Mouse (Mus musculus) ZHBTc4 (cell line): ENCODE measurements around the gene Ube2v1.

ENCODE experiments used
- DNase-seq: peaks from one replicate; pipeline ENCODE4 v3.0.0-alpha.2; 2011; ENCODE audit warnings: low read depth, low spot score

Gene Ube2v1

DNA sequence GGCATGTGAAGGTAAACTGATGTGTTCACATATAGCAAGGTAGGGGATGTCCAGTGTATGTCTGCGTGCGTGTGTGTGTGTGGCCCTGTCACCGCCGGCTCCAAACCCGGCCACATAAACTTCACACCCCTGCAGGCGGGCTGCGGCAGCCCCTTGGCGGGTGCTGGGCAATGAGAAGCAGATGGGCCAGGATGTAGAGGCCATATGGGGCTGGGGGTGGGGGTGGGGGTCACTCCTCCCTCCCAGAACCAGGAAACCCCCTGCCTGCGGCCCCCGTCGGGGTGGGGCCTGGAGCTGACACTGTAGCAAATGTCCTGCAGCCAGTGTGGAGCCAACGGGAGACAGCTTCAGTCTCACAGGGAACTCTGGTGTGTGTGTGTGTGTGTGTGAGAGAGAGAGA, 68.2 kb downstream of the Ube2v1 start:
- DNase-seq, result peak; percentile 47

GRCm38 (mm10) chr2:167563035-167563434, 68.9 kb downstream of the Ube2v1 start:
- DNase-seq, result no peak

DNA sequence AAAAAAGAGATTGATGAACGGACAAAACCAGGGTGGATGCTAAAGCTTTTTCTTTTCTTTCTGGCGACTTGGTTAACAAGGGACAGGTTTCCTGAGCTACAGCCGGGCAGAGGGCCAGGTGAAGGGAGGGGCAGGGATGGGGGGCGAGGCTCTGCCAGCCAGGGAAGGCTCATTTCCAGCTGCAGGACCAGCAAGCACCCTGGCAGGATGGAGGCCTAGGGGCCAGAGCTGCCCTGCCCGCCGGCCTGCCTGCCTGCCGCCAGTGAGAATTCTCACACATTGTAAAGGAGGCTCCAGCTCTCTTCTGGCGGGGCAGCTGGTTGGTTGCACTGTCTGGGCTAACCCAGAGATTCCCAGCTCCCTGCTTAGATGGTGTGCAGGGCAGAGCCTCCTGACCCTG, 69.8 kb downstream of the Ube2v1 start:
- DNase-seq, result no peak

GRCm38 (mm10) chr2:167559413-167559812, 72.5 kb downstream of the Ube2v1 start:
- no peak for DNase-seq
